Mouse (Mus musculus) intestine, embryonic 14.5 days (tissue): ENCODE data around the gene Kcnj9. TPM values are rescaled to one million over a fixed set of nuclear protein-coding genes. Genes with fewer than 3 reads are reported as not detected.

Experiments
- ATAC-seq: fragments of 200-750 bp; cut with Nextera tagmentation; replicated peaks from 2 replicates; pipeline ENCODE4 v1.8.0; 2017; ENCODE audit warnings: low read depth, moderate number of reproducible peaks, moderate TSS enrichment, moderate library complexity; ENCODE audit not compliant: low FRiP score, low TSS enrichment
- DNase-seq: peaks from one replicate; pipeline ENCODE4 v3.0.0-alpha.2; 2018; ENCODE audit warnings: low spot score
- H3K27ac ChIP-seq: fragments of 300-500 bp; sonication (generic); 2 replicates; pipeline ENCODE4 v1.5.1; 2014; ENCODE audit warnings: low read depth, mild to moderate bottlenecking, control low read depth
- H3K27me3 ChIP-seq: fragments of 300-500 bp; sonication (generic); replicated peaks from 2 replicates; pipeline ENCODE4 v1.6.1; 2014; ENCODE audit warnings: low read length, control low read depth; ENCODE audit not compliant: control insufficient read depth, insufficient read depth
- H3K36me3 ChIP-seq: fragments of 300-500 bp; sonication (generic); 2 replicates; pipeline ENCODE4 v1.6.1; 2014; ENCODE audit warnings: low read length, control low read depth; ENCODE audit not compliant: control insufficient read depth, insufficient read depth
- H3K4me1 ChIP-seq: fragments of 300-500 bp; sonication (generic); replicated peaks from 2 replicates; pipeline ENCODE4 v1.6.1; 2014; ENCODE audit warnings: low read length, control low read depth, mixed read lengths; ENCODE audit not compliant: control insufficient read depth, insufficient read depth
- H3K4me2 ChIP-seq: fragments of 300-500 bp; sonication (generic); 2 replicates; pipeline ENCODE4 v1.6.1; 2014; ENCODE audit warnings: low read length
- H3K4me3 ChIP-seq: fragments of 300-500 bp; sonication (generic); 2 replicates; pipeline ENCODE4 v1.5.1; 2014; ENCODE audit warnings: low read depth, low read length, control low read depth, mixed read lengths
- H3K9ac ChIP-seq: fragments of 300-500 bp; sonication (generic); 2 replicates; pipeline ENCODE4 v1.6.1; 2014; ENCODE audit warnings: mild to moderate bottlenecking, low read length
- H3K9me3 ChIP-seq: fragments of 300-500 bp; sonication (generic); 2 replicates; pipeline ENCODE4 v1.6.1; 2016; ENCODE audit warnings: low read length, control low read depth; ENCODE audit not compliant: control insufficient read depth
- WGBS: fragments of 180-500 bp; shearing (Covaris S2); extraction: QIAGEN DNeasy Blood & Tissue Kit; methylation state at CpG from one replicate; pipeline ENCODE4 v1.1.7; 2014; 5-methylcytosine and 5-hydroxymethylcytosine counted together
- polyA plus RNA-seq: library from polyadenylated mRNA; unstranded; fragments of >200 nt; fragmentation: Nextera tagmentation; extraction: Ambion mirVana; gene quantifications from 2 replicates; pipeline ENCODE4 v1.2.1, GENCODE M21; 2014

The Kcnj9 gene
- polyA plus RNA-seq, 1 experiment from 2014 or later = not detected

GRCm38 (mm10) chr1:172306885-172307284 lies 22.2 kb downstream of the Kcnj9 start:
- H3K4me3 ChIP-seq = no peak overlapping the region
- no peaks in the 10 kb centered on the region for H3K9me3 ChIP-seq
- no peaks in the 10 kb centered on the region for H3K27me3 ChIP-seq
- DNase-seq (no peak), ATAC-seq (no peak)
- peaks cover 9% of the 10 kb centered on the region for H3K4me1 ChIP-seq
- 83% methylated on average over 6 of the region's 6 CpGs for WGBS
- no peak overlapping the region for H3K27ac ChIP-seq
- no peak overlapping the region for H3K9ac ChIP-seq
- H3K4me2 ChIP-seq = no peak overlapping the region
- no peaks in the 10 kb centered on the region for H3K36me3 ChIP-seq

GRCm38 (mm10) chr1:172306196-172306595 lies 22.9 kb downstream of the Kcnj9 start:
- H3K27ac ChIP-seq = no peak overlapping the region
- H3K9me3 ChIP-seq = no peaks in the 10 kb centered on the region
- H3K4me2 ChIP-seq = no peak overlapping the region
- H3K4me3 ChIP-seq = no peak overlapping the region
- H3K9ac ChIP-seq = no peak overlapping the region
- H3K4me1 ChIP-seq = peaks cover 7% of the 10 kb centered on the region
- H3K27me3 ChIP-seq = no peaks in the 10 kb centered on the region
- no peak for DNase-seq
- ATAC-seq = no peak
- WGBS = 81% methylated on average over 4 of the region's 4 CpGs
- no peaks in the 10 kb centered on the region for H3K36me3 ChIP-seq

DNA sequence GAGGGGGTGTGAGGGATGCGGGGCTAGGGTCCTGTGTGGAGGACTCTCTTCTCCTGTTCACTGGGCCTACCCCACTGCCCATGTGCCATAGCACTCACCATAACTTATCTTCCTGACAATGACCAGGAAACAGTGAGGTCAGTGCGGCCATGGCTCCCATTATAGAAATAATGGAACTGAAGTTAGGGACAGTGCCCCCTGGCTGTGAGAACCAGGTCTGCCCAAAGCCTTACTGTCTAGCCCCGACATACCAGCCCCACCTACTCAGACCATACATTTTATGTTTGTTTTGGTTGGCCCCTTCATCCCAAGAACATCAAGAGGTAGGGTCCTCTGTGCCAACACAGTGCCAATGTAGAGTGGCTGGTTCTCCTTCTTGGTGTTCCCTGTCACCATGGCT lies 23.5 kb downstream of the Kcnj9 start:
- ATAC-seq = no peak
- peaks cover 1% of the 10 kb centered on the region for H3K4me1 ChIP-seq
- no peak overlapping the region for H3K4me2 ChIP-seq
- no peak for DNase-seq
- no peak overlapping the region for H3K27ac ChIP-seq
- H3K4me3 ChIP-seq = no peak overlapping the region
- no peaks in the 10 kb centered on the region for H3K9me3 ChIP-seq
- WGBS = 72% methylated on average over 3 of the region's 3 CpGs
- no peaks in the 10 kb centered on the region for H3K27me3 ChIP-seq
- H3K9ac ChIP-seq = no peak overlapping the region
- no peaks in the 10 kb centered on the region for H3K36me3 ChIP-seq

DNA sequence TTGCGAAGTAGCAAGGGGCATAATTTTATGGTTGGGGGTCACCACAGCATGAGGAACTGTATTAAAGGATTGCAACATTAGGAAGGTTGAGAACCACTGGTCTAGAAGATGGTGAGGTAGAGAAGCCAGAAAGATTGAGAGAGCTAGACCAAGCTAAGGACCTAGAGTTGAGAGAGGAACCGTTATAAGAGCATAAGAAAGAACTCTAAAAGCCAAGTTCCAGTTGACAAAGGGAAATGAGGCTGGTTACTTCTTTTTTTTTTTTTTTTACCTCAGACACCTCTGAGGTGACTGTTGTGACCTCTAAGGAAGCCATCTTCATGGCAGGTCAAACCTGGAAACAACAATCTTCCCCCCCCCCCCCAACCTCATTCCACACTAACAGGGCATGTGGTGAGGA lies 24.0 kb downstream of the Kcnj9 start:
- Histone ChIP-seq H3K4me1 (no peaks in the 10 kb centered on the region; the same call in 1 of the 2 replicates), H3K27me3 (no peaks in the 10 kb centered on the region), H3K36me3 (no peaks in the 10 kb centered on the region), H3K9me3 (no peaks in the 10 kb centered on the region), H3K4me3 (no peak overlapping the region), H3K4me2 (no peak overlapping the region), H3K9ac (no peak overlapping the region), H3K27ac (no peak overlapping the region)
- WGBS = 81% methylated on average over 2 of the region's 2 CpGs
- DNase-seq (no peak), ATAC-seq (no peak)

- DNase-seq = no peak
These were observed 24.7 kb downstream of the Kcnj9 start for GRCm38 (mm10) chr1:172304443-172304842.

DNA sequence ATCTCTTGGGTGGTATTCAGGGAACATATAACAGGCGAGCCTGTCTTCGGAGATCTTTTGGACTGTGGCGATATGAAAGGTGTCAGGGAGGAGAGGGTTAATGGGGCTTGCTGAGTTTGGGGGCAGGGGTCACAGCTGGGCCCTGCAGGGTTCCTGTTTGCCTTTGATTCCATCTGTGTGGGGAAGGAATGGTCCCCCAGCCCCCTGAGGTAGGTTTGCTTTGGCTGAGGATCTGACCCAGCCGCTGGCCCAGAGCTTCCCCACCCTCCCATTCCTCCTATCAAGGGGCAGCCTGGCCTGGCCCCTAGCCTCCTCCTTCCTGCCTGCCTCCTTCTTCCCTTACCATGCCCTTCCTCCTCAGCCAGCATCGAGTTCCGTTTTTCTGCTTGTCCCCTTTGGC lies 26.3 kb downstream of the Kcnj9 start:
- Histone ChIP-seq H3K27me3 (no peaks in the 10 kb centered on the region), H3K4me1 (peaks cover 5% of the 10 kb centered on the region; the same call in 1 of the 2 replicates), H3K9ac (no peak overlapping the region), H3K9me3 (no peaks in the 10 kb centered on the region), H3K36me3 (no peaks in the 10 kb centered on the region), H3K4me3 (no peak overlapping the region), H3K27ac (no peak overlapping the region), H3K4me2 (no peak overlapping the region)
- WGBS = 26% methylated on average over 6 of the region's 6 CpGs
- DNase-seq = no peak
- no peak for ATAC-seq

More at GRCm38 (mm10) chr1:172304443-172304842, 24.7 kb downstream of the Kcnj9 start:
- 54% methylated on average over 6 of the region's 6 CpGs for WGBS
- H3K27me3 ChIP-seq = no peaks in the 10 kb centered on the region
- H3K27ac ChIP-seq = no peak overlapping the region
- no peaks in the 10 kb centered on the region for H3K36me3 ChIP-seq
- H3K4me1 ChIP-seq = no peaks in the 10 kb centered on the region; the same call in 1 of the 2 replicates
- no peaks in the 10 kb centered on the region for H3K9me3 ChIP-seq
- ATAC-seq = no peak
- no peak overlapping the region for H3K4me3 ChIP-seq
- H3K9ac ChIP-seq = no peak overlapping the region
- H3K4me2 ChIP-seq = no peak overlapping the region

DNA sequence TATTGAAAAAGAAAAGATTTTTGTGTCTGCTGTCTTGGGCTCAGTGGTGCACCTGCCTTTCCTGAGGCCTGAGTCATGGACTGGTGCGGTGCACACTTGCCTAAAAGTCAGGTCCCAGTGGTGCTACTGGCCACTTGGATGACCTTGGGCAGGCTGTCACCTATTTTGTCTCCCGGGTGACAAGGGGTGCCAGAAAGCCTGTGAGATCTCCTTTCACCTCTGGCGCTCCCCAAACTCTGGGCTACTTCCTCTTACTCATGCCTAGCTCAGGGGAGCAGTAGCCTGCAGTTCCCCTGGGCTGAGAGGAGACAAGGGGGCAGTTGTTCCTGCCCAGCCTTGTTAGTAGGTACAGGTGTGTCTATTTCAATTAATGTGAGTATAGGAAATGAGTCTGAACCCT lies 26.8 kb downstream of the Kcnj9 start:
- H3K4me1 ChIP-seq = peaks cover 10% of the 10 kb centered on the region; the same call in 1 of the 2 replicates
- no peaks in the 10 kb centered on the region for H3K9me3 ChIP-seq
- H3K27ac ChIP-seq = no peak overlapping the region
- H3K27me3 ChIP-seq = no peaks in the 10 kb centered on the region
- no peaks in the 10 kb centered on the region for H3K36me3 ChIP-seq
- no peak for DNase-seq
- no peak overlapping the region for H3K4me3 ChIP-seq
- no peak overlapping the region for H3K9ac ChIP-seq
- ATAC-seq = no peak
- H3K4me2 ChIP-seq = no peak overlapping the region
- 71% methylated on average over 3 of the region's 3 CpGs for WGBS

- ATAC-seq = no peak
- Histone ChIP-seq H3K27ac (no peak overlapping the region), H3K9ac (no peak overlapping the region), H3K36me3 (no peaks in the 10 kb centered on the region), H3K4me3 (no peak overlapping the region), H3K27me3 (no peaks in the 10 kb centered on the region), H3K4me2 (no peak overlapping the region), H3K9me3 (no peaks in the 10 kb centered on the region), H3K4me1 (peaks cover 18% of the 10 kb centered on the region)
- 41% methylated on average over 12 of the region's 12 CpGs for WGBS
- DNase-seq = no peak
These were observed 27.9 kb downstream of the Kcnj9 start for GRCm38 (mm10) chr1:172301180-172301579.

GRCm38 (mm10) chr1:172300247-172300646 lies 28.9 kb downstream of the Kcnj9 start:
- Histone ChIP-seq H3K9me3 (no peaks in the 10 kb centered on the region), H3K4me2 (no peak overlapping the region), H3K27ac (no peak overlapping the region), H3K27me3 (no peaks in the 10 kb centered on the region), H3K36me3 (no peaks in the 10 kb centered on the region), H3K9ac (no peak overlapping the region), H3K4me1 (peaks cover 27% of the 10 kb centered on the region), H3K4me3 (no peak overlapping the region)
- DNase-seq (no peak), ATAC-seq (no peak)
- WGBS = 66% methylated on average over 5 of the region's 5 CpGs
